Mouse (Mus musculus) CH12.LX (cell line): ENCODE measurements around the gene Tnfsf13b.

ENCODE experiments used
- CTCF ChIP-seq, 2 experiments: IDR thresholded peaks in 1 of 2; conservative IDR thresholded peaks in 1 of 2; 2 replicates each; pipeline ENCODE4 v1.5.1; 2011 to 2012; ENCODE audit warnings: low read depth in 2 of 2, low read length in 2 of 2, improper control_type of control experiment in 1 of 2, inconsistent platforms in 1 of 2, mild to moderate bottlenecking in 1 of 2, moderate library complexity in 1 of 2
- EP300 ChIP-seq: IDR thresholded peaks from 2 replicates; pipeline ENCODE4 v1.6.1; 2011; ENCODE audit warnings: low read length, improper control_type of control experiment
- JUN ChIP-seq: IDR thresholded peaks from 2 replicates; pipeline ENCODE4 v1.6.1; 2011; ENCODE audit warnings: low read depth, mild to moderate bottlenecking, low read length, improper control_type of control experiment, moderate library complexity; ENCODE audit not compliant: insufficient read depth
- MXI1 ChIP-seq: IDR thresholded peaks from 2 replicates; pipeline ENCODE4 v1.6.1; 2011; ENCODE audit warnings: mild to moderate bottlenecking, low read depth, low read length, improper control_type of control experiment
- POLR2A ChIP-seq: IDR thresholded peaks from 2 replicates; pipeline ENCODE4 v1.6.1; 2011; ENCODE audit warnings: low read depth, mild to moderate bottlenecking, improper control_type of control experiment, low read length
- POLR2AphosphoS2 ChIP-seq: IDR thresholded peaks from 2 replicates; pipeline ENCODE4 v1.6.1; 2011; ENCODE audit warnings: low read depth, low read length, improper control_type of control experiment
- TBP ChIP-seq: conservative IDR thresholded peaks from 2 replicates; pipeline ENCODE4 v1.6.1; 2011; ENCODE audit warnings: low read depth, low read length, improper control_type of control experiment
- UBTF ChIP-seq: IDR thresholded peaks from 2 replicates; pipeline ENCODE4 v1.6.1; 2012; ENCODE audit warnings: low read depth, mild to moderate bottlenecking, inconsistent platforms, low read length, improper control_type of control experiment, moderate library complexity
- ZC3H11A ChIP-seq: IDR thresholded peaks from 2 replicates; pipeline ENCODE4 v1.6.1; 2012; ENCODE audit warnings: low read depth, mild to moderate bottlenecking, inconsistent platforms, low read length, improper control_type of control experiment

DNA sequence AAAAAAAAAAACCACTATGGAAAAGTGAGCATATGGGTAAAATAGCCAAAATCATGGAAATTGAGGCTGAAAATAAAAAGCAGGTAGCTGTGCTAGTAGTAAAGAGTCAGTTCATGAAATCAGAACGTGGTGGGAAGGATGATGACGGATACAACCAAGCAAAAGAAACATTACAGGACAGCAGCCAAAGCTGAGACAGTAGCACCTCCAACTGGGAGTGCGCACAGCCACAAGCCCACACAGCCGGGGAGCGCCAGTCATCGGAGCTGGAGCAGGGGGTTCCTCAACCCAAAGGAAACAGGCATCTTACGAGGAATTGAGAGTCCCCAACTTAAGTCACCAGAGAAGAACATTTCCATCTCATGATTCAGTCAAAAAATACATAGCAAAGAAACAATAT lies 2.2 kb upstream of the Tnfsf13b start:
- TF ChIP-seq POLR2A, result no peak
- TF ChIP-seq CTCF (conservative IDR thresholded peaks at IDR 0.05 in 1 of 2, IDR thresholded peaks at IDR 0.05 in 1 of 2; ENCODE audit: low read depth in 2 of 2, low read length in 2 of 2), result no peak
- no peak for TF ChIP-seq ZC3H11A
- no peak for TF ChIP-seq EP300
- no peak for TF ChIP-seq POLR2AphosphoS2
- no peak for TF ChIP-seq JUN
- TF ChIP-seq TBP, result no peak
- TF ChIP-seq UBTF, result no peak
- TF ChIP-seq MXI1, result no peak
